Mouse (Mus musculus) c-Kit-positive CD71-negative TER-119-negative erythroid progenitor cells, embryonic 14.5 days (primary cell): ENCODE data around the gene Reps2.
A peak's percentile ranks its signal among the peaks of the same experiment; 100 is the strongest.

Experiments
- DNase-seq: peaks from one replicate; pipeline ENCODE4 v3.0.0-alpha.2; 2013; ENCODE audit warnings: low read depth

Reps2 gene

GRCm38 (mm10) chrX:162589173-162589805 lies 54.2 kb downstream of the Reps2 start:
- DNase-seq, result no peak

- no peak for DNase-seq
These were observed 59.1 kb downstream of the Reps2 start for GRCm38 (mm10) chrX:162584349-162584748.

- no peak for DNase-seq
These were observed 62.9 kb downstream of the Reps2 start for GRCm38 (mm10) chrX:162580521-162580920.

- DNase-seq, result no peak
These were observed 75.0 kb downstream of the Reps2 start for GRCm38 (mm10) chrX:162568439-162568838.

- DNase-seq, result no peak
These were observed 77.9 kb downstream of the Reps2 start for GRCm38 (mm10) chrX:162565501-162565900.

GRCm38 (mm10) chrX:162556459-162556841 lies 87.0 kb downstream of the Reps2 start:
- no peak for DNase-seq

- DNase-seq, result no peak
These were observed 87.6 kb downstream of the Reps2 start for GRCm38 (mm10) chrX:162555729-162556458.

GRCm38 (mm10) chrX:162554513-162554912 lies 88.9 kb downstream of the Reps2 start:
- no peak for DNase-seq

- DNase-seq, result no peak
These were observed 91.1 kb downstream of the Reps2 start for GRCm38 (mm10) chrX:162552383-162552782.

GRCm38 (mm10) chrX:162545037-162545436 lies 98.4 kb downstream of the Reps2 start:
- no peak for DNase-seq

GRCm38 (mm10) chrX:162542576-162543227 lies 100.7 kb downstream of the Reps2 start:
- DNase-seq, result no peak

GRCm38 (mm10) chrX:162541961-162542360 lies 101.5 kb downstream of the Reps2 start:
- no peak for DNase-seq

- DNase-seq, result no peak
These were observed 112.4 kb downstream of the Reps2 start for GRCm38 (mm10) chrX:162531016-162531415.

- DNase-seq, result peak; percentile 18
These were observed 116.2 kb downstream of the Reps2 start for GRCm38 (mm10) chrX:162527240-162527639.

GRCm38 (mm10) chrX:162521831-162522514 lies 121.5 kb downstream of the Reps2 start:
- no peak for DNase-seq

GRCm38 (mm10) chrX:162521197-162521596 lies 122.3 kb downstream of the Reps2 start:
- DNase-seq, result no peak

GRCm38 (mm10) chrX:162520374-162520773 lies 123.1 kb downstream of the Reps2 start:
- no peak for DNase-seq

GRCm38 (mm10) chrX:162510426-162510980 lies 132.9 kb downstream of the Reps2 start:
- DNase-seq, result peak; percentile 8

GRCm38 (mm10) chrX:162505186-162505585 lies 138.3 kb downstream of the Reps2 start:
- no peak for DNase-seq

GRCm38 (mm10) chrX:162503436-162503835 lies 140.0 kb downstream of the Reps2 start:
- DNase-seq, result no peak

GRCm38 (mm10) chrX:162500962-162501361 lies 142.5 kb downstream of the Reps2 start:
- DNase-seq, result no peak

GRCm38 (mm10) chrX:162496485-162496884 lies 147.0 kb downstream of the Reps2 start:
- DNase-seq, result no peak
